Mouse (Mus musculus): ENCODE results near the gene Sbk2. TPM values are rescaled to one million over a fixed set of nuclear protein-coding genes. Genes with fewer than 3 reads are reported as not detected.

Sbk2 gene
- polyA plus RNA-seq, 1 experiment from 2014 or later = 0.05 TPM

Other genes with a start within 250 kb of the Sbk2 start
- 0.10 TPM in 2 replicates for gene Tmem150b, start 239.2 kb downstream of the Sbk2 start, polyA plus RNA-seq (2016; fragmentation: Nextera tagmentation; extraction: Ambion mirVana)
- 91.6 and 103 TPM in 2 replicates for gene Kmt5c, start 224.3 kb downstream of the Sbk2 start, polyA plus RNA-seq (2016; fragmentation: Nextera tagmentation; extraction: Ambion mirVana)
- 44.1 and 46.7 TPM in 2 replicates for gene Cox6b2, start 211.3 kb downstream of the Sbk2 start, polyA plus RNA-seq (2016; fragmentation: Nextera tagmentation; extraction: Ambion mirVana)
- gene Fam71e2, start 193.1 kb downstream of the Sbk2 start, polyA plus RNA-seq (2016; fragmentation: Nextera tagmentation; extraction: Ambion mirVana) = not detected in 2 replicates
- gene Il11, start 181.5 kb downstream of the Sbk2 start, polyA plus RNA-seq (2016; fragmentation: Nextera tagmentation; extraction: Ambion mirVana) = 0.21 TPM in 1 of 2 replicates, not detected in the other
- gene Tmem190, start 181.5 kb downstream of the Sbk2 start, polyA plus RNA-seq (2016; fragmentation: Nextera tagmentation; extraction: Ambion mirVana) = not detected in 2 replicates
- 2.7 and 3.4 TPM in 2 replicates for gene Tmem238, start 174.8 kb downstream of the Sbk2 start, polyA plus RNA-seq (2016; fragmentation: Nextera tagmentation; extraction: Ambion mirVana)
- 339 and 383 TPM in 2 replicates for gene Rpl28, start 171.5 kb downstream of the Sbk2 start, polyA plus RNA-seq (2016; fragmentation: Nextera tagmentation; extraction: Ambion mirVana)
- gene Ube2s, start 151.8 kb downstream of the Sbk2 start, polyA plus RNA-seq (2016; fragmentation: Nextera tagmentation; extraction: Ambion mirVana) = 357 and 426 TPM in 2 replicates
- gene Shisa7, start 119.7 kb downstream of the Sbk2 start, polyA plus RNA-seq (2016; fragmentation: Nextera tagmentation; extraction: Ambion mirVana) = 0.28 and 1.1 TPM in 2 replicates
- 2.8 and 4.1 TPM in 2 replicates for gene Isoc2b, start 94.1 kb downstream of the Sbk2 start, polyA plus RNA-seq (2016; fragmentation: Nextera tagmentation; extraction: Ambion mirVana)
- 0.64 and 0.70 TPM in 2 replicates for gene Isoc2a, start 87.3 kb downstream of the Sbk2 start, polyA plus RNA-seq (2016; fragmentation: Nextera tagmentation; extraction: Ambion mirVana)
- gene Gm36210, start 57.9 kb downstream of the Sbk2 start, polyA plus RNA-seq (2016; fragmentation: Nextera tagmentation; extraction: Ambion mirVana) = 0.20 TPM in 1 of 2 replicates, not detected in the other
- 4.3 and 4.7 TPM in 2 replicates for gene Zfp628, start 49.2 kb downstream of the Sbk2 start, polyA plus RNA-seq (2016; fragmentation: Nextera tagmentation; extraction: Ambion mirVana)
- gene Nat14, start 42.4 kb downstream of the Sbk2 start, polyA plus RNA-seq (2016; fragmentation: Nextera tagmentation; extraction: Ambion mirVana) = 10.4 and 11.6 TPM in 2 replicates
- gene Ssc5d, start 38.6 kb downstream of the Sbk2 start, polyA plus RNA-seq (2016; fragmentation: Nextera tagmentation; extraction: Ambion mirVana) = 1.6 and 1.9 TPM in 2 replicates
- gene Sbk3, start 6.8 kb upstream of the Sbk2 start, polyA plus RNA-seq (2016; fragmentation: Nextera tagmentation; extraction: Ambion mirVana) = not detected in 2 replicates
- 26.2 and 35.6 TPM in 2 replicates for gene Zfp579, start 31.8 kb upstream of the Sbk2 start, polyA plus RNA-seq (2016; fragmentation: Nextera tagmentation; extraction: Ambion mirVana)
- gene Zfp524, start 50.0 kb upstream of the Sbk2 start, polyA plus RNA-seq (2016; fragmentation: Nextera tagmentation; extraction: Ambion mirVana) = 7.1 and 9.1 TPM in 2 replicates
- gene Fiz1, start 50.3 kb upstream of the Sbk2 start, polyA plus RNA-seq (2016; fragmentation: Nextera tagmentation; extraction: Ambion mirVana) = 56.7 and 58.1 TPM in 2 replicates
- 1.2 and 1.5 TPM in 2 replicates for gene Gm44973, start 51.1 kb upstream of the Sbk2 start, polyA plus RNA-seq (2016; fragmentation: Nextera tagmentation; extraction: Ambion mirVana)
- 5.2 and 5.5 TPM in 2 replicates for gene Zfp865, start 56.0 kb upstream of the Sbk2 start, polyA plus RNA-seq (2016; fragmentation: Nextera tagmentation; extraction: Ambion mirVana)
- 5.1 and 5.2 TPM in 2 replicates for gene Ccdc106, start 56.1 kb upstream of the Sbk2 start, polyA plus RNA-seq (2016; fragmentation: Nextera tagmentation; extraction: Ambion mirVana)
- not detected in 2 replicates for gene 4632433K11Rik, start 69.7 kb upstream of the Sbk2 start, polyA plus RNA-seq (2016; fragmentation: Nextera tagmentation; extraction: Ambion mirVana)
- 2.8 and 4.2 TPM in 2 replicates for gene Zfp784, start 74.0 kb upstream of the Sbk2 start, polyA plus RNA-seq (2016; fragmentation: Nextera tagmentation; extraction: Ambion mirVana)
- 41.2 and 51.2 TPM in 2 replicates for gene Zfp580, start 87.1 kb upstream of the Sbk2 start, polyA plus RNA-seq (2016; fragmentation: Nextera tagmentation; extraction: Ambion mirVana)
- 176 and 180 TPM in 2 replicates for gene U2af2, start 97.7 kb upstream of the Sbk2 start, polyA plus RNA-seq (2016; fragmentation: Nextera tagmentation; extraction: Ambion mirVana)
- 56.1 and 60.7 TPM in 2 replicates for gene Epn1, start 115.8 kb upstream of the Sbk2 start, polyA plus RNA-seq (2016; fragmentation: Nextera tagmentation; extraction: Ambion mirVana)
- not detected in 2 replicates for gene Rfpl4, start 152.5 kb upstream of the Sbk2 start, polyA plus RNA-seq (2016; fragmentation: Nextera tagmentation; extraction: Ambion mirVana)
- 0.33 and 0.48 TPM in 2 replicates for gene Rasl2-9, start 161.5 kb upstream of the Sbk2 start, polyA plus RNA-seq (2016; fragmentation: Nextera tagmentation; extraction: Ambion mirVana)
- gene Vmn1r55, start 185.3 kb upstream of the Sbk2 start, polyA plus RNA-seq (2016; fragmentation: Nextera tagmentation; extraction: Ambion mirVana) = not detected in 2 replicates
- not detected in 2 replicates for gene Vmn1r56, start 232.3 kb upstream of the Sbk2 start, polyA plus RNA-seq (2016; fragmentation: Nextera tagmentation; extraction: Ambion mirVana)